Comparison of ENCODE assay signal across 9 mouse cellular contexts in genomic region chr9:121107643-121108042, GRCm38 (mm10).
DNase-seq lines count a peak whose midpoint lies in the region; ATAC-seq lines count a peak whose summit lies in the region.
"Had no signal": no experiment of that assay in that cellular context is flagged by ENCODE, and none has a peak within 500 bp of the region (broad histone marks: within the 10 kb centered on the region; RNA-seq: fewer than 3 reads in every experiment).

No protein-coding gene starts in this region.

- H3K36me3 ChIP-seq in intestine, embryonic 16.5 days (ENCODE audit: control insufficient read depth, insufficient read depth, low read length) = no peaks in the 10 kb centered on the region
- H3K36me3 ChIP-seq in intestine, embryonic 15.5 days = no peaks in the 10 kb centered on the region
- H3K36me3 ChIP-seq in kidney, embryonic 14.5 days (ENCODE audit: control insufficient read depth, insufficient read depth, low read length) = no peaks in the 10 kb centered on the region

- H3K27me3 ChIP-seq in intestine, embryonic 16.5 days (replicated peaks; ENCODE audit: control insufficient read depth, insufficient read depth, low read length) = no peaks in the 10 kb centered on the region
- no peaks in the 10 kb centered on the region for H3K27me3 ChIP-seq in intestine, embryonic 15.5 days (replicated peaks)
- H3K27me3 ChIP-seq in kidney, embryonic 14.5 days (ENCODE audit: control insufficient read depth, insufficient read depth, low read length) = no peaks in the 10 kb centered on the region

- no peak overlapping the region for H3K27ac ChIP-seq in intestine, embryonic 16.5 days (ENCODE audit: low read length)
- H3K27ac ChIP-seq in intestine, embryonic 15.5 days = no peak overlapping the region
- no peak overlapping the region for H3K27ac ChIP-seq in kidney, embryonic 14.5 days (ENCODE audit: low read depth, low read length)

- peaks cover 10% of the 10 kb centered on the region; the same call in 1 of the 2 replicates for H3K4me1 ChIP-seq in intestine, embryonic 16.5 days (ENCODE audit: control insufficient read depth, insufficient read depth, low read length)
- peaks cover 6% of the 10 kb centered on the region; the same call in 1 of the 2 replicates for H3K4me1 ChIP-seq in intestine, embryonic 15.5 days (replicated peaks)
- H3K4me1 ChIP-seq in kidney, embryonic 14.5 days (ENCODE audit: control insufficient read depth, insufficient read depth, low read length) = no peaks in the 10 kb centered on the region
- H3K4me1 ChIP-seq: megakaryocyte, embryonic 14.5 days had no signal

- no peak overlapping the region for H3K9ac ChIP-seq in intestine, embryonic 16.5 days (ENCODE audit: low read depth, low read length)
- no peak overlapping the region for H3K9ac ChIP-seq in intestine, embryonic 15.5 days
- no peak overlapping the region for H3K9ac ChIP-seq in kidney, embryonic 14.5 days (ENCODE audit: low read depth, low read length)

- peak; percentile 78 for DNase-seq in brain, embryonic 18.5 days (ENCODE audit: low read depth, low spot score)
- DNase-seq in frontal cortex, postnatal 36 days (ENCODE audit: low spot score in 2 of 2) = peak; percentile 38 to 59
- DNase-seq in lung, postnatal 14 days = peak; percentile 19
- DNase-seq in yolk sac, embryonic 10.5 days (ENCODE audit: low spot score) = no peak
- DNase-seq in embryo, embryonic 11 days = no peak

- no peak overlapping the region for H3K4me3 ChIP-seq in intestine, embryonic 16.5 days (ENCODE audit: low read length)
- no peak overlapping the region for H3K4me3 ChIP-seq in intestine, embryonic 15.5 days (replicated peaks)
- H3K4me3 ChIP-seq in kidney, embryonic 14.5 days (ENCODE audit: low read length) = no peak overlapping the region
- H3K4me3 ChIP-seq: megakaryocyte, embryonic 14.5 days had no signal

- H3K9me3 ChIP-seq in intestine, embryonic 16.5 days (ENCODE audit: control insufficient read depth, low read length) = no peaks in the 10 kb centered on the region
- H3K9me3 ChIP-seq in intestine, embryonic 15.5 days = no peaks in the 10 kb centered on the region
- H3K9me3 ChIP-seq in kidney, embryonic 14.5 days (ENCODE audit: control insufficient read depth, low read length) = no peaks in the 10 kb centered on the region
- H3K9me3 ChIP-seq: megakaryocyte, embryonic 14.5 days had no signal

- 0 out of 2 replicates have a peak, but pooled peaks have one; percentile 10 for ATAC-seq in intestine, embryonic 16.5 days
- ATAC-seq in intestine, embryonic 15.5 days = no peak
- ATAC-seq in kidney, embryonic 14.5 days (ENCODE audit: low FRiP score, low TSS enrichment) = 0 out of 2 replicates have a peak, but pooled peaks have one; percentile 9

- H3K4me2 ChIP-seq in intestine, embryonic 16.5 days (ENCODE audit: low read depth, low read length) = no peak overlapping the region
- no peak overlapping the region for H3K4me2 ChIP-seq in intestine, embryonic 15.5 days (replicated peaks)
- no peak overlapping the region for H3K4me2 ChIP-seq in kidney, embryonic 14.5 days (replicated peaks; ENCODE audit: low read depth, low read length)

- 76% methylated on average over 5 of the region's 5 CpGs for WGBS in intestine, embryonic 16.5 days
- WGBS in intestine, embryonic 15.5 days = 72% methylated on average over 5 of the region's 5 CpGs
- 80% methylated on average over 5 of the region's 5 CpGs for WGBS in kidney, embryonic 14.5 days

Comparison
In these comparisons a context has a peak if more than half of its experiments do, and no peak if none do; other contexts are left out.
1. DNase-seq: peak in brain, embryonic 18.5 days (single experiment), frontal cortex, postnatal 36 days (2 of 2) and lung, postnatal 14 days (single experiment); none in yolk sac, embryonic 10.5 days (single experiment) and embryo, embryonic 11 days (single experiment).